Mouse (Mus musculus) layer of hippocampus, adult 2 months (tissue): ENCODE measurements around the gene Card19. TPM values are rescaled to one million over a fixed set of nuclear protein-coding genes. Genes with fewer than 3 reads are reported as not detected.

Source experiments
- DNase-seq, 2 experiments: peaks; one replicate each; pipeline ENCODE4 v3.0.0; 2022; ENCODE audit warnings: low spot score in 2 of 2
- H3K27ac ChIP-seq: fragments of 200-600 bp; 2 replicates; pipeline ENCODE4 v1.8.1; 2022
- H3K4me3 ChIP-seq: fragments of 200-600 bp; 2 replicates; pipeline ENCODE4 v1.8.1; 2022; ENCODE audit warnings: mild to moderate bottlenecking
- CTCF ChIP-seq: fragments of 200-600 bp; conservative IDR thresholded peaks from 2 replicates; pipeline ENCODE4 v1.8.1; 2022; ENCODE audit warnings: antibody characterized with exemption, mild to moderate bottlenecking, moderate library complexity
- total RNA-seq, 2 experiments: library from RNA; stranded (reverse); gene quantifications; 2 replicates each; pipeline ENCODE4 v1.2.3; 2021

Card19 gene
- total RNA-seq, 2 experiments from 2014 or later = 14.8 to 15.3 TPM

- no peak; the same call in 1 of the 2 replicates for TF ChIP-seq CTCF
- Histone ChIP-seq H3K4me3 (no peak overlapping the region), H3K27ac (no peak overlapping the region)
- no peak for DNase-seq
These were observed 5.1 kb upstream of the Card19 start for GRCm38 (mm10) chr13:49220912-49221311.

DNA sequence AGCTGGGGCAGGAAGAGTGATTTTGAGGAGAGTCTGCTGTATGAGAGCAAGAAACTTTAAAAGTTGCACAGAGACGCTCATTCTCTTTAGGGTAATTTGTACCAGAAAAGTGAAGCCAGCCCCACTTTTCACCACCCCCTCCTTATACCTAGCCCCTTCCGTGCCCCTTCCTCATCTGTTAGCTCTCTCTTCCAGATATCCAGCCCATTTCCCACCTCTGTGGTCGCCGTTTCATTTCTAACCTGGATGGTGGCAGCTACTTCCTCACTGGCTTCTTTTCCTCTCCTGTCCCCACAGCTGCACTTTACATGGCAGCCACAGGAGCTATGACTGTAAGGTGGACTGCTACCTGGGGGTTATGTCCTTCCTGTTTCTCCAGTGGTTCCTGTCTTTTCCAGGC is 3.5 kb upstream of the Card19 start:
- TF ChIP-seq CTCF = no peak
- Histone ChIP-seq H3K27ac (no peak overlapping the region), H3K4me3 (no peak overlapping the region)
- no peak for DNase-seq

DNA sequence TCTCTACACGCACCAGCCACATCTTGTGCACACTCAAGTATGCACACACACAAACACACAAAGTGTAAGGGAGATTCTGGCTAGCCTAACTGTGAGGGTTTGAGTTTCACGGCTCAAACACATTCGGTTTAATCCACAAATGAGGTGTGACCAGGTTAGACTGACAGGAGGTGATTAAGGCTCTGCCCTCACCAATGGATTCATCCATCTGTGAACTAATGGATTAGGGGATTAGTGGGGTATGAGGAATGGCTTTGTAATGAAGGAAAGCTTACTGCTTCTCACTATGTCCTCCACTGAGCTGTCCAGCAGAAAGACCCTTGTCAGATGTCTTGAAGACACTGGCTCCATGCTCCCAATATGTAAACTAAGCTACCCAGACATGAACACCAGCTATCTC is 2.8 kb upstream of the Card19 start:
- Histone ChIP-seq H3K4me3 (no peak overlapping the region), H3K27ac (no peak overlapping the region)
- no peak for TF ChIP-seq CTCF
- no peak for DNase-seq

DNA sequence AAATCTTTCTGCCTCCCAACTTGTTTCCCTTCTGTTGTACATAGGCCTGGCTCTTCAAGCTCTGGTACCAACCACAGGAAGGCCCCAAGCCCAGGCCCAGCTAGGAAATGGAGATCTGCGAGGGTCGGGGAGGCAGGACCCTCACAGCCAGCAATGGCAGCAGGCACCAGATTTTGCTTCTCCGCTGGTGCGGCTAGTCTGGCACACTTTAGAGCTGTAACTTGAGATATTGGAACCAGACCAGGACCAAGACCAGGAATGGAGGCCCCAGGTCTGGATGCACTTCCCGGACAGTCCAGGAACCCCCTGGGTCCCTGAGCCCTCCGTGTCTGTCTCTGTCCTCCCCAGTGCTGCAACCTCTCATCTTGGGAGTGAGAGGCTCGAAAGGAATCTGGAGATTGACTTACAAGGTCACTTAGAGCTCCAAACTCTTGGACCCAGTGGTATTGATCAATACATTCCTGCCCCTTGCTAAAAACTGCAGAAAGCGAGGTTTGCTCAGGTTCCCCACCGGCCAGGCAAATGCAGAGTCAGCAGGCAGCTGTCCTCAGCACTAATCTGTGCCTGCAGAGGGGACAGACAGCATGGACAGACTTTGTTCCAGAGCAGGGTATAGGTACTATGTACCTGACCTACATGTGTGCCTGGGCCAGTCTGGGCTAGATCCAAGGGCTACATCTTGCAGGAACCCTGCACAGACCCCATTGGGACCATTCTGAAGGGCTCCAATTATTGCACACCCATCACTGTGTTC is 1.1 kb upstream of the Card19 start:
- no peak for DNase-seq
- Histone ChIP-seq H3K27ac (no peak overlapping the region), H3K4me3 (no peak overlapping the region)
- TF ChIP-seq CTCF = no peak

GRCm38 (mm10) chr13:49216220-49216552 is 349 bp upstream of the Card19 start:
- H3K4me3 ChIP-seq = peak overlapping the region; percentile 84
- no peak for DNase-seq
- peak overlapping the region; percentile 89 for H3K27ac ChIP-seq
- TF ChIP-seq CTCF = no peak

DNA sequence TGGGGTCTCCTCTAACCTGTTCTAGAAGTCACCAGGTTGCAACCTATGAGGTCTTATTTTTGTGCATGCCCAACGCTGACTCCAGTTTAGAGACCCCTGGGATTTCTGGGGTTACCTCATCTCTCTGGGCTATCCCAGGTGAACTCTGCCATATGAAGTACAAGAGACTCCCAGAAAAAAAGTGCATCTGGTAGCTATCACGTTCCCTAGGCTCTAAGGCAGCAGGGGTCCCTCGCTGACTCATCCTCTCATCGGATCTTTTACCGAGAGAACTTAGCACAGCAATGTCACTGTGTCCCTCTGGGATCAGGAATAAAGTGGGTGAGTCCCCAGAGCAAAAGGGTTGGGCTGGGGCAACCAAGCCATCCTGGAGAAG is 721 bp downstream of the Card19 start:
- no peak for TF ChIP-seq CTCF
- H3K27ac ChIP-seq = peak overlapping the region; percentile 89
- H3K4me3 ChIP-seq = peak overlapping the region; percentile 84
- no peak for DNase-seq

- Histone ChIP-seq H3K4me3 (no peak overlapping the region; the same call in 1 of the 2 replicates), H3K27ac (no peak overlapping the region; the same call in 1 of the 2 replicates)
- TF ChIP-seq CTCF = no peak
- no peak for DNase-seq
These were observed 1.4 kb downstream of the Card19 start for GRCm38 (mm10) chr13:49214454-49214853.

DNA sequence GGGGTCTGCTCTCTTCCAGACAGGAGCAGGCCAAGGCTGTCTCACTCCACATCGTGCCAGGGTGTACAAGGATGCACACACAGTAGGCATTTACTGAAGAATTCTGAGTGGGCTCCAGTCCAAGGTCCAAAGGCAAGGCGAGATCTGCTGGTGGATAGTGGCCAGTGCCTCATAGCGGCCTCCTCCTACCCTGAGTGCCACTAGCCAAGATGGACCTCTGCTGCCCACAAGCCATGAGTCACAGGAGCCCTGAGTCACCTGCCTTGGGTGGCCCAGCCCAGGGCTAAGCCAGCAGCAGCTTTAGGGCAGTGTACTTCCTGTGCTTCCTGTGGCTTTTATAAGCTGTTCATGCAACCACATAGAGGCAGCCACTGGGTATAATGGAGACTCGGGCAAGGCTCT is 2.3 kb downstream of the Card19 start:
- H3K4me3 ChIP-seq = no peak overlapping the region; the same call in 1 of the 2 replicates
- no peak for TF ChIP-seq CTCF
- peak overlapping the region; percentile 69 for H3K27ac ChIP-seq
- no peak for DNase-seq

GRCm38 (mm10) chr13:49212711-49213500 is 2.9 kb downstream of the Card19 start:
- no peak for TF ChIP-seq CTCF
- peak overlapping the region; percentile 69; the same call in 1 of the 2 replicates for H3K27ac ChIP-seq
- H3K4me3 ChIP-seq = no peak overlapping the region; the same call in 1 of the 2 replicates
- no peak for DNase-seq

- TF ChIP-seq CTCF = no peak
- H3K4me3 ChIP-seq = no peak overlapping the region
- no peak for DNase-seq
- H3K27ac ChIP-seq = no peak overlapping the region
These were observed 6.5 kb downstream of the Card19 start for GRCm38 (mm10) chr13:49209306-49209705.

GRCm38 (mm10) chr13:49206341-49206740 is 9.5 kb downstream of the Card19 start:
- no peak for DNase-seq
- no peak overlapping the region for H3K27ac ChIP-seq
- no peak for TF ChIP-seq CTCF

DNA sequence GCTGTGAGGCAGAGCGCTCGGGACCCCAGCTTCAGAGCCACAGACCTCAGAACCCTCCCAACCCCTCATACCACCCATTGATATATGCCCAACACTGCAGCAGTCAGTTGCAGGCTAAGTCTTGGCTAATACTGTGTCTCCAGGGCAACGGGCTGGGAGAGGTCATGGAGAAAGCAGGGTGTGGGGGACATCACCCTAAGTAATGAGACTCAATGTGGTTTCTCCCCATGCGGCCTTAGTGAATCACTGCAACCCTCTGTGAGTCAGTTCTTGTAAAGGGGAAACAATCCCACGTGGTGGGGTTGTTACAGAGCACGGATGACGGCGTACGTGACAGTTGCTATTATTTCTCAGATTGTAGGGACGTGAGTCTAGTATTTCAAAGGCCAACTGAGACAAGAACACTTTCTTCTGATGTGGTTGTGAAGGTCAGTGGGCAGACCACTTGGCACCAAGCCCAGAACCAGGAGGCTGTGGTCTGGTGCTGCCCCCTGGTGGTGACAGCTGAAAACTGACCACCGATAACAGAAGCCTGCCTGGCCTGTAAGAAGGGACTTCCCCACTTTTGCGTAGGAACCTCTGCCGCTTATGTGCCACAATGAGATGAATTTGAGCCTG is 10.3 kb downstream of the Card19 start:
- H3K4me3 ChIP-seq = no peak overlapping the region

More at GRCm38 (mm10) chr13:49206341-49206740, 9.5 kb downstream of the Card19 start:
- H3K4me3 ChIP-seq = no peak overlapping the region

DNA sequence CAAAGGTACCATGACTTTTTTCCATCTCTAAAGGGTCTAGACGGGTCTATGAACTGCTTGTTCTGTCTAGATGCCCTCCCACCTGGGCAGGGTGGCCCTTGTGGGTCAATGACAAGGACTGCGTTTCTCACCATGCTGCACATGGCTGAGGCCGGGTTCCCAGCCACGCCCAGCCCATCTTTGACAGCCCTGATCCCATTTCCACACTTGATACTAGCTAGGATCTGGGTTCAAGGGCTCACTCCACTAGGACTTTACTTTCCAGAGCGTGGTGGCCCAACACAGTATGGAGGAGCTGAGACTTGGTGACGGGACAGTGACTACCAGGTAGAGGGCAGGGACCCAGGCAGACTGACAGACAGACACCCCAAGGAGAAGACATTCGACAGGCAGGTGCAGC is 13.3 kb downstream of the Card19 start:
- Histone ChIP-seq H3K27ac (no peak overlapping the region), H3K4me3 (no peak overlapping the region)
- DNase-seq = no peak
- TF ChIP-seq CTCF = no peak

More for the DNA sequence above, 10.3 kb downstream of the Card19 start:
- DNase-seq = peak; percentile 63 to 84
- TF ChIP-seq CTCF = peak; percentile 95
- H3K27ac ChIP-seq = no peak overlapping the region
